Mouse (Mus musculus): ENCODE measurements around the gene Prune1. TPM values are rescaled to one million over a fixed set of nuclear protein-coding genes. Genes with fewer than 3 reads are reported as not detected.
A peak's percentile ranks its signal among the peaks of the same experiment; 100 is the strongest.

The Prune1 gene
- polyA plus RNA-seq, 1 experiment from 2014 or later: 24.7 TPM

DNA sequence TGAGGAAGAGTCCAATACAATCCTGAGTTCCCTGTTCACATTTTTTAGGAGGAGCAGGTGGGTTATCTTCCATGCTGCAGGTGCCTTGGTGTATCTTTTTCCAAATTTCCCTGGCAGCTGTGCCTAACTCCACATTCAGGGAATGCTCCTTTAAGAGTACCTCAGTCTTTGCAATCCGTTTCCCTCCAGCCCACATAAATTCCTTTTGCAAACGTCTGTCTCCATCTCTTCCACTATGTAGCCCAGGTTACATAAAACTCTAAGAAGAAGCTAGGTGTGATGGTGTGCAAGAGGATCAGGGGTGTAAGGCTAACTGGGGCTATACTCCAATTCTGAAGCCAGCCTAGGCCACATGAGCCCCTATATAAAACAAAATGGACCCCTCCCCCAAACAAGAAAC lies 38.8 kb downstream of the Prune1 start:
- no peak for ATAC-seq (replicated peaks; ENCODE audit: insufficient number of reproducible peaks, low FRiP score, low TSS enrichment)
- Histone ChIP-seq H3K36me3 (ENCODE audit: control insufficient read depth, insufficient read depth, low read length) (0 out of 2 replicates have a peak, but pooled peaks cover 2% of the 10 kb centered on the region), H3K9me3 (replicated peaks; ENCODE audit: control insufficient read depth, low read length) (no peaks in the 10 kb centered on the region), H3K27ac (ENCODE audit: low read depth, low read length) (no peak overlapping the region), H3K4me3 (ENCODE audit: low read depth, low read length) (no peak overlapping the region), H3K4me2 (no peak overlapping the region), H3K4me1 (ENCODE audit: control insufficient read depth, insufficient read depth, low read length) (no peaks in the 10 kb centered on the region), H3K27me3 (ENCODE audit: control insufficient read depth, insufficient read depth, low read length) (no peaks in the 10 kb centered on the region), H3K9ac (ENCODE audit: low read depth, low read length) (no peak overlapping the region)
- 73% methylated on average over 2 of the region's 2 CpGs for WGBS (ENCODE audit: insufficient replicate concordance)

DNA sequence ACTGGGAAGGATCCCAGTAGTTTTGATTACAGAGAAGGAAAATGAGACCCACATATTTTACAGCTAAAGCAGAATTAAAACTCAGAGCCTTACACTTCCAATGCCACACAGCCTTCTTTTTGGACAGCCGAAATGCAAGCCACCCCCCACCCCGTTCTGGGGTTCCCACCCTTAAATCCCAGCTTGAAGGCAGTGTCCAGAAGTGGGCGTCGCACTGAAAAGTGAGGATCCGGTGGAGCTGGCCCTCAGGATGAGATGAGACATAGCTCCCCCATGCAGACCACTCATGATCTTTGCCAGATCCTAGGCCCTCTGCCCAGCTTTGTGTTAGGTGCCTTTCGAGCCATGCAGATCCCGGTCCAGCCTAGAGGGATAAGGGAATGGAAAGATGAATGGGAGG lies 40.4 kb downstream of the Prune1 start, which contains the start of gene Gm128:
Gm128 (minus strand) TSS at position 101 of the 400 bp plus-strand sequence.
- 78% methylated on average over 7 of the region's 7 CpGs for WGBS (ENCODE audit: insufficient replicate concordance)
- H3K9me3 ChIP-seq (replicated peaks; ENCODE audit: control insufficient read depth, low read length): no peaks in the 10 kb centered on the region
- no peaks in the 10 kb centered on the region for H3K4me1 ChIP-seq (ENCODE audit: control insufficient read depth, insufficient read depth, low read length)
- H3K9ac ChIP-seq (ENCODE audit: low read depth, low read length): peak within 1 kb of the TSS; percentile 66; the same call in 1 of the 2 replicates
- 0 out of 2 replicates have a peak within 1 kb of the TSS, but pooled peaks have one; percentile 0 for H3K4me3 ChIP-seq (ENCODE audit: low read depth, low read length)
- H3K4me2 ChIP-seq: peak within 1 kb of the TSS; percentile 58
- H3K27ac ChIP-seq (ENCODE audit: low read depth, low read length): no peak within 1 kb of the TSS
- H3K36me3 ChIP-seq (ENCODE audit: control insufficient read depth, insufficient read depth, low read length): peaks cover 7% of the 10 kb centered on the region; the same call in 1 of the 2 replicates
- H3K27me3 ChIP-seq (ENCODE audit: control insufficient read depth, insufficient read depth, low read length): no peaks in the 10 kb centered on the region
- no peak for ATAC-seq (replicated peaks; ENCODE audit: insufficient number of reproducible peaks, low FRiP score, low TSS enrichment)

DNA sequence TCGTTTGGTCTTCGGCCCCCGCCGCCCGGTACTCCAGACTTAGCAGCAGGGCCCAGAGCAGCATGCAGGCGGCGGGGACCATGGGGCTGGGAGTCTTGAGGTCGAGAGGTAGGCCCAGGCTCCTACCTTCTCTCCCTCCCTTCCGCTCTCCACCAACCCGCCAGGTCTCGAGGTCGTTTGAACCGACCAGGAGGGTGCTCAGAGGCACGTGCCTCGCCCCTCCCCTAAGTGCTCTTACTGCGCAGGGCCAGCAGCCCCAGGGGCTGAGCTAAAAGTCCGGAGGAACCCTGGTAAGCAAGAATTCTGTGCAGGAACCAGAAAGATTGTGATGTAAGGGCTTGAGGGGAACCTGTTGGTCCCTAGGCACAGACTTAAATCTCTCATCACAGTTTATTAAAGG lies 41.0 kb downstream of the Prune1 start:
- Histone ChIP-seq H3K4me1 (ENCODE audit: control insufficient read depth, insufficient read depth, low read length) (no peaks in the 10 kb centered on the region), H3K4me2 (peak overlapping the region; percentile 58), H3K27ac (ENCODE audit: low read depth, low read length) (no peak overlapping the region), H3K9ac (ENCODE audit: low read depth, low read length) (peak overlapping the region; percentile 66; the same call in 1 of the 2 replicates), H3K4me3 (ENCODE audit: low read depth, low read length) (0 out of 2 replicates have a peak overlapping the region, but pooled peaks have one; percentile 0), H3K27me3 (ENCODE audit: control insufficient read depth, insufficient read depth, low read length) (no peaks in the 10 kb centered on the region), H3K36me3 (ENCODE audit: control insufficient read depth, insufficient read depth, low read length) (peaks cover 7% of the 10 kb centered on the region; the same call in 1 of the 2 replicates), H3K9me3 (replicated peaks; ENCODE audit: control insufficient read depth, low read length) (no peaks in the 10 kb centered on the region)
- 23% methylated on average over 17 of the region's 17 CpGs for WGBS (ENCODE audit: insufficient replicate concordance)
- ATAC-seq (replicated peaks; ENCODE audit: insufficient number of reproducible peaks, low FRiP score, low TSS enrichment): no peak

DNA sequence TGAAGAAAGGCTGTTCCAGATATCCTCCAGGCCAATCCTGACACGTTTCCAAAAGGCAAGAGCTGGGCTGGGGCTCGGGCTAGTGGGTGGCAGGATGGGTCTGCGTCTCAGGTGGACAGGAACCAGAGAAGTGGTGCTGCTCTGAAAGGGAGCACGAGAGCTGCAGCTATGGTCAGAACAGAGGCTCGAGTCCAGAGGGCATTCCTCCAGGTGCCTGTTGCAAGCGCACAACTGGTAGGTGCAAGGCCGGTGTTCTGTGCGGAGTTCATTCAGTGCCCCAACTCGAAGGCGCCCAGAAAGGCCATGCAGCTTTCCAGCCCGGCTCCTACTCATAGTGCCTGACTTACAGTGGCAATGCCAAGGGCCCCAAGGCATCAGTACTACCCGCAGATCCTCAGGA lies 41.9 kb downstream of the Prune1 start:
- H3K4me1 ChIP-seq (ENCODE audit: control insufficient read depth, insufficient read depth, low read length): no peaks in the 10 kb centered on the region
- 84% methylated on average over 12 of the region's 12 CpGs for WGBS (ENCODE audit: insufficient replicate concordance)
- no peak overlapping the region for H3K4me2 ChIP-seq
- H3K9me3 ChIP-seq (replicated peaks; ENCODE audit: control insufficient read depth, low read length): no peaks in the 10 kb centered on the region
- ATAC-seq (replicated peaks; ENCODE audit: insufficient number of reproducible peaks, low FRiP score, low TSS enrichment): no peak
- H3K9ac ChIP-seq (ENCODE audit: low read depth, low read length): no peak overlapping the region
- H3K36me3 ChIP-seq (ENCODE audit: control insufficient read depth, insufficient read depth, low read length): peaks cover 15% of the 10 kb centered on the region
- no peak overlapping the region; the same call in 1 of the 2 replicates for H3K4me3 ChIP-seq (ENCODE audit: low read depth, low read length)
- no peak overlapping the region for H3K27ac ChIP-seq (ENCODE audit: low read depth, low read length)
- no peaks in the 10 kb centered on the region for H3K27me3 ChIP-seq (ENCODE audit: control insufficient read depth, insufficient read depth, low read length)

DNA sequence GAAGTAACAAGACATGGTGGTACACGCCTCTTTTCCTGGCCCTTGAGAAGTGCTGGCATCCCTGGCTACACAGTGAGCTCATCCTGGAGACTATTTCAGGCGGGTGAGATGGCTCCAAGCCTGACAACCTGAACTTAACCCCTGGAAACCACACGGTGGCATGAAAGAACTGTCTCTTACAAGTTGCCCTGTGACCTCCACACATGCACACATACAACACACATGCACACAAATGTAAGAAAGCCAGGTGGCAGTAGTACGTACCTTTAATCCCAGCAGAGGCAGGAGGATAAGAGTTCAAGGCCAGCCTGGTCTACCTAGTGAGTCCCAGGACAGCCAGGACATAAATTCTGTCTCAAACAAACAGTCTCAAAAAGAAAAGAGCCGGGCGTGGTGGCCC lies 42.9 kb downstream of the Prune1 start:
- H3K27ac ChIP-seq (ENCODE audit: low read depth, low read length): no peak overlapping the region
- no peaks in the 10 kb centered on the region for H3K27me3 ChIP-seq (ENCODE audit: control insufficient read depth, insufficient read depth, low read length)
- ATAC-seq (replicated peaks; ENCODE audit: insufficient number of reproducible peaks, low FRiP score, low TSS enrichment): no peak
- H3K9ac ChIP-seq (ENCODE audit: low read depth, low read length): no peak overlapping the region
- peaks cover 20% of the 10 kb centered on the region for H3K36me3 ChIP-seq (ENCODE audit: control insufficient read depth, insufficient read depth, low read length)
- WGBS (ENCODE audit: insufficient replicate concordance): 85% methylated on average over 6 of the region's 6 CpGs
- no peak overlapping the region for H3K4me2 ChIP-seq
- no peaks in the 10 kb centered on the region for H3K9me3 ChIP-seq (replicated peaks; ENCODE audit: control insufficient read depth, low read length)
- no peaks in the 10 kb centered on the region for H3K4me1 ChIP-seq (ENCODE audit: control insufficient read depth, insufficient read depth, low read length)
- no peak overlapping the region for H3K4me3 ChIP-seq (ENCODE audit: low read depth, low read length)

DNA sequence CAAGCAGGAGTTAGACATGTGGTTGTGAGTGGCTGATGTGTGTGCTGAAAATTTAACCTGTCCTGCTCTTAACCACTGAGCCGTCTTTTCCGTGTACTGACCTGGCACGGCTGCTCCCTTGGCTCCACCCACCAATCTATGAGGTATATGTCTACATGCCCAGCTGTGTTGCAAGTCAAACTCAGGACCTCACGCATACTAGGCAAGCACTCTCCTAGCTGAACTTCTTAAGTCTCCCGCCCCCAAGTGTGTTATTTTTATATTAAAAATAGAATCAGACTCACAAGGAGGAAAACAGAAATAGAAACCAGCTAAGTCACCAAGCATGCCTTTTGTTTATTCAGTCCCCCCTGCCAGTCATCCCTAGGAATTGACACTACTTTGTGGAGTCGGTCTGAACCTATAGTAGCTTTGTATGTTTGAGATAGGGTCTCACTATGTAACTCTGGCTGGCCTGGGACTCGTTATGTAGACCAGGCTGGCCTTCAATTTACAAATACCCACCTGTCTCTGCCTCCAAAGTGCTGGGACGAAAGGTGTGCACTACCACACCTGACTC lies 44.3 kb downstream of the Prune1 start:
- Histone ChIP-seq H3K9ac (ENCODE audit: low read depth, low read length) (no peak overlapping the region), H3K36me3 (ENCODE audit: control insufficient read depth, insufficient read depth, low read length) (peaks cover 32% of the 10 kb centered on the region), H3K4me2 (no peak overlapping the region), H3K9me3 (replicated peaks; ENCODE audit: control insufficient read depth, low read length) (no peaks in the 10 kb centered on the region), H3K27ac (ENCODE audit: low read depth, low read length) (no peak overlapping the region), H3K4me1 (ENCODE audit: control insufficient read depth, insufficient read depth, low read length) (peaks cover 3% of the 10 kb centered on the region; the same call in 1 of the 2 replicates), H3K27me3 (ENCODE audit: control insufficient read depth, insufficient read depth, low read length) (no peaks in the 10 kb centered on the region), H3K4me3 (ENCODE audit: low read depth, low read length) (no peak overlapping the region)
- ATAC-seq (replicated peaks; ENCODE audit: insufficient number of reproducible peaks, low FRiP score, low TSS enrichment): no peak
- 83% methylated on average over 8 of the region's 8 CpGs for WGBS (ENCODE audit: insufficient replicate concordance)

DNA sequence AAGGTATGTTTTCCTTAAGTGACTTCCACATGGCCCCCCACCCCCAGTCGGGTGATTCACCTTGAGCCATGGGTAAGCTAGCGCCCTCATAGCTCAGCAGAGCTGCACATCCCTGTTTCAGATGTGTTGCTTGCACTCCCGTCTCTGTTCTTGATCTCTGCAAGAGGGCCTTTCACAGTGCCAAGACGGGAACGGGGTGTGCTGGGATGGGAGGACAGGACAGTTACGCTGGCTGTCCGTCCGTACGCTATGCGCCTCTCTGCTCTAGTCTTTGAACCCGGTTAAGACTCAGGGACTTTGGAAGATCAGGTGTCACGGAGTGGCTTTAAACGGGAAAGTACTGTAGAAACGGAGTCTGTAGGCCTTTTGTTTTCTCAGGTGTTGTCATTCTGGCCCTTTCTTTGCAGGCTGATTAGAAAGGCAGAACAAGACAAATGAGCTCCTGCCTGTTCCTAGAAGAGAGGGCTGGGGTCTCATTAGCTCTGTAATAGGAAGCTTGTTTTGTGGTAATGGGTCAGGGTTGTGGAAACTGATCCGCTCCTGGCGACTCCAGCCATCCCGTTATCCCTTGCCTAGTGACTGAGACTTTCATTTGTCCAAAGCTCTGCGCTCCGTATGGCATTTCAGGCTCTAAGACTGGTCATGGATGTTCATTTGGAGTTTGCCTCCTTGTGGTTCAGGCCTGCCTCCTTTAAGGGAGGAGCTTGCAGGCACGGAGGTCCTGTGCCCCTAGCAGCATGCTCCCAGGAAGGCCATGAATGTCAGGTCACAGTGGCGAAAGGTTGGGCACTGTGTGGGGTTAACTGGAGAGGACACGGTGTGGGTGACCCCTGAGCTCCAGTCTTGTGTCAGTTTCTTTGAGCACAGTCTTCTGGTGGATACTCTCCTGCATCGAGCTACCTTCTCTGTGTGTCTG lies 46.2 kb downstream of the Prune1 start:
- H3K27me3 ChIP-seq (ENCODE audit: control insufficient read depth, insufficient read depth, low read length): no peaks in the 10 kb centered on the region
- H3K27ac ChIP-seq (ENCODE audit: low read depth, low read length): no peak overlapping the region
- no peak overlapping the region for H3K9ac ChIP-seq (ENCODE audit: low read depth, low read length)
- H3K4me2 ChIP-seq: no peak overlapping the region
- peaks cover 43% of the 10 kb centered on the region for H3K36me3 ChIP-seq (ENCODE audit: control insufficient read depth, insufficient read depth, low read length)
- H3K4me1 ChIP-seq (ENCODE audit: control insufficient read depth, insufficient read depth, low read length): peaks cover 22% of the 10 kb centered on the region
- no peaks in the 10 kb centered on the region for H3K9me3 ChIP-seq (replicated peaks; ENCODE audit: control insufficient read depth, low read length)
- no peak for ATAC-seq (replicated peaks; ENCODE audit: insufficient number of reproducible peaks, low FRiP score, low TSS enrichment)
- 82% methylated on average over 23 of the region's 23 CpGs for WGBS (ENCODE audit: insufficient replicate concordance)
- H3K4me3 ChIP-seq (ENCODE audit: low read depth, low read length): no peak overlapping the region

DNA sequence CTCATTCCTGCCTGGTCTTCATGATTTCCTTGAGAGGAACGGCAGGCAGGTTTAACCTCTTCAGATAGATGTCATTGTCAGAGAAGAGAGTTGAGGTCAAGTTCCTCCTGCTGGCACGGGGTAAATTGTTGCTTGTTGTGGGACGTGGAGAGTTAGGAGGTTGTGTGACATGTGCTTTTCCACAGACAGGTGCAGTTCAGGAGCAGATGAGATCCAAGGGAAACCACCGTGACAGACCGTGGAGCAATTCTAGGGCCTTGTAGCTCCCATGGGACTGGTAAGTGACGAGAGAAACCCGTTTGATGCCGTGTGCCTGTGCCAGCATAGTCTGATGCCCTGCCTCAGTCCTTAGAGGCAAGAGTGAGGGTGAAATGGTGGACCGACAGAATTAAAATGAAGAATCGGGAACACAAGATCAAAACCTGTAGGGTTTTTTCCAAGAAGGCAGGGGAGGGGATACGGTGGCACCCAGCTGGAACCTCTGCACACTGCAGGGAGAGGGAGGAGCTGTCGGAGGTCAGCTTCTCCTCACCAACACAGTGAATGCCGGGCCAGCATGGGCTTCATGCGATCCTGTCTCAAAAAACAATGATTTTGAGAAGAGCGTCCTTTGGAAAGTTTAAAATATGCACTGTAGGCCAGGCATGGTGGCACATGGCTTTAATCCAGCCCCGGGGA lies 48.4 kb downstream of the Prune1 start:
- H3K27ac ChIP-seq (ENCODE audit: low read depth, low read length): no peak overlapping the region
- H3K4me3 ChIP-seq (ENCODE audit: low read depth, low read length): no peak overlapping the region
- H3K36me3 ChIP-seq (ENCODE audit: control insufficient read depth, insufficient read depth, low read length): peaks cover 43% of the 10 kb centered on the region
- no peak for ATAC-seq (replicated peaks; ENCODE audit: insufficient number of reproducible peaks, low FRiP score, low TSS enrichment)
- 86% methylated on average over 16 of the region's 16 CpGs for WGBS (ENCODE audit: insufficient replicate concordance)
- H3K27me3 ChIP-seq (ENCODE audit: control insufficient read depth, insufficient read depth, low read length): no peaks in the 10 kb centered on the region
- H3K4me2 ChIP-seq: no peak overlapping the region
- H3K9me3 ChIP-seq (replicated peaks; ENCODE audit: control insufficient read depth, low read length): no peaks in the 10 kb centered on the region
- peaks cover 30% of the 10 kb centered on the region for H3K4me1 ChIP-seq (ENCODE audit: control insufficient read depth, insufficient read depth, low read length)
- H3K9ac ChIP-seq (ENCODE audit: low read depth, low read length): no peak overlapping the region

Data from heart, embryonic 11.5 days (tissue).